Mouse (Mus musculus): ENCODE results near the gene Gm21913. TPM values are rescaled to one million over a fixed set of nuclear protein-coding genes. Genes with fewer than 3 reads are reported as not detected.

Gm21913 gene
- not detected for polyA plus RNA-seq (2014; fragmentation: Illumina TruSeq; extraction: RNeasy Lipid Tissue Mini Kit (QIAGEN cat#74804); ENCODE audit: low replicate concordance)

GRCm38 (mm10) chrY:74623596-74623995 lies at the start of gene Gm21913:
Gene Gm21913, plus strand, starts transcription at chrY:74623896.

Other genes starting within 250 kb of the Gm21913 start
- gene Gm29110, start 153.4 kb upstream of the Gm21913 start, polyA plus RNA-seq (2014; fragmentation: Illumina TruSeq; extraction: RNeasy Lipid Tissue Mini Kit (QIAGEN cat#74804); ENCODE audit: low replicate concordance), result not detected

All from small intestine, adult 10 weeks (tissue).